Mouse (Mus musculus): Measurements from ENCODE around the gene Chd6. TPM values are rescaled to one million over a fixed set of nuclear protein-coding genes. Genes with fewer than 3 reads are reported as not detected.

Gene Chd6
- polyA plus RNA-seq, 2 experiments from 2014 or later, result 22.1 to 25.2 TPM

- ATAC-seq, result no peak
Observed at GRCm38 (mm10) chr2:160925203-160925602, 183.7 kb downstream of the Chd6 start.

DNA sequence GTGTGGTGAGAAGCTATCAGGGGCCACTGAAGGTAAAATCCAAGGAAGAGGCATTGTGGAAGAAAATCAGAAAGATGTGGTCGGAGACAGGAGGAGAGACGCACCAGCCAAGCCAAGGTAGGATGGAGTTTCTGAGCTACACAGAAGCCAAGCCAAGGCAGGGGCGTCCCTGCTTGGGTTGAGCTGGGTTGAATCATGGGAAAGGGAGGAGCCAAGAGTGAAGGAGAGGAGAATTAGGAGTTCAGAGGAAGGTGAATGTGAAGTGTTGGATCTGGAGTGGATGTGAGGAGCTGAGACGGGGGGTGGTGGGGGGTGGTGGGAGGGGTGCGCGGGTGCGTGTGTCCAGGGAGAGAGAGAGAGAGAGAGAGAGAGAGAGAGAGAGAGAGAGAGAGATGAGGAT is 187.6 kb downstream of the Chd6 start:
- no peak for ATAC-seq

- no peak for ATAC-seq
Observed at GRCm38 (mm10) chr2:160918930-160919215, 190.0 kb downstream of the Chd6 start.

DNA sequence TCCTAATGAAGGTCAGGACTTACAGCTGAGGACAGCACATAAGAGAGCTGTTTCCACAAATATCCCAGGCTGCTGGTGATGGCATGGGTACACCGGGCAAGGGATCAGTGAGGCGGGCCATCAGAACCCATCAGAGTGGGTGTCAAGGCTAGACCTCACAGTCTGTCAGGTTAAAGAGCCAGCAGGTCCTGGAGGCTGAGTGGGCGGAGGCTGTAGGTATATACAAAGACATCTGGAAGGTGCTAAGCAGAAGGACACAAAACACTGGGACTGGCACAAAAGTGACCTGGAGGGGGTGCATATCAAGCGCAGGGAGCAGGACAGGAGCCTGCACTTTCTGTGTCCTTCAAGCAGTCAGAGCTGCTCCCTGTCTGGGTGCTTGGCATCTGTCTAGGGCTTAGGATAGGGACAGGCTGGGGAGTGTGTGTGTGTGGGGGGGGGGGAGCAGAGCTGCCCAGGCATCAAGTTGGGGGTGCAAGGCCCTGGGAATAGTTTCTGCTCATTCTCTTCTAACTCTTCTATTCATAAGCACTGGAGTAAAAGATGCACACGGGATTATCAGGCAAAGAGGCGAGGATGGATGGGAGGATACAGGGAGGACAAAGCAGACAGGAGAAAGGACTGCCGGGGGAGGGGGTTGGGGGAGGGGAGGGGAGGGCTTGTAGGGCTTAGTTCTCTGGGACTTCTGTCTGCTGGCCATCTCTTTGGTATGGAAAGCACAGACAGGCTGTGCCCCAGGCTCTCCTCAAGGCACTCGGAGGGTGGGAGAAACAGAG is 190.5 kb downstream of the Chd6 start:
- ATAC-seq, result no peak

GRCm38 (mm10) chr2:160917313-160917712 is 191.6 kb downstream of the Chd6 start:
- no peak for ATAC-seq

DNA sequence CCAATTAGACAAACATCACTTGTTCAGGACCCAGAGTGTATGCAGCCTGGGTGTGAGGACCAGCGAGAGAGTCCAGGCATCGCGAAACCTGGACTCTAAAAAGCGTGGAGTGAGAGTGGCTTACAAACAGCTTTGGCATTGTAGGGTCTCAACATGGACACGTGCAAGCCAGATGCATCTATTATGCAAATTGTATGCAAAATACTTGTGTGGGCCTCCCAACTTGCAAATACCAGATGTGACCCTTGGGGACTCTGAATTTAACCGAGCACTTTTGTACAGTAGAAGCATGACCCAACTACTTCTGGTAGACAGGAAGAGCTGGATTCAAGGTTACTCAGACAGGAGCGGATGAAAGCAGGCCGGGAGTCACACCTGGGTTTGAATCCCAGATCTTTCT is 192.2 kb downstream of the Chd6 start:
- ATAC-seq, result no peak

GRCm38 (mm10) chr2:160915821-160916610 is 192.9 kb downstream of the Chd6 start:
- no peak for ATAC-seq

DNA sequence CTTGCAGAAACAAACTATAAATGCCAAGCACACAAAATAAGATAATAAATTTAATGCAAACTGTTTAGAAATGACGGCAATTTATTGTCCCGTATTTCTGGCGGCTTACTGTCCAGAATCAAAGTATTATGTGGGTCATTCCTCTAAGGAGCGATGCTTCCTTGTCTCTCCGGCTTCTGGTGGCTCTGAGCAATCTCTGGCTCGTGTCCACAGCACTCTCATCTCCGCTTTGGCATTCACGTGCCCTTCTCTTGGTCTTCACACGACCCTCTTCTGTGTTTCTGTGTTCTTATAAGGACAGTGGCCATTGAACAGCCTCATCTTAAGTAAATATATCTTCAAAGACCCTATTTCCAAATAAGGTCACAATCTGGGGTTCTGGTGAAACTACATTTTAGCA is 194.2 kb downstream of the Chd6 start:
- no peak for ATAC-seq

GRCm38 (mm10) chr2:160912231-160912671 is 196.6 kb downstream of the Chd6 start, which contains the start of gene Emilin3:
Emilin3 (minus strand) TSS chr2:160912328.
- ATAC-seq, result no peak

- no peak for ATAC-seq
Observed at GRCm38 (mm10) chr2:160911558-160912201, 197.2 kb downstream of the Chd6 start.

- ATAC-seq, result no peak
Observed at GRCm38 (mm10) chr2:160910633-160911032, 198.2 kb downstream of the Chd6 start.

GRCm38 (mm10) chr2:160908607-160909006 is 200.3 kb downstream of the Chd6 start:
- no peak for ATAC-seq

DNA sequence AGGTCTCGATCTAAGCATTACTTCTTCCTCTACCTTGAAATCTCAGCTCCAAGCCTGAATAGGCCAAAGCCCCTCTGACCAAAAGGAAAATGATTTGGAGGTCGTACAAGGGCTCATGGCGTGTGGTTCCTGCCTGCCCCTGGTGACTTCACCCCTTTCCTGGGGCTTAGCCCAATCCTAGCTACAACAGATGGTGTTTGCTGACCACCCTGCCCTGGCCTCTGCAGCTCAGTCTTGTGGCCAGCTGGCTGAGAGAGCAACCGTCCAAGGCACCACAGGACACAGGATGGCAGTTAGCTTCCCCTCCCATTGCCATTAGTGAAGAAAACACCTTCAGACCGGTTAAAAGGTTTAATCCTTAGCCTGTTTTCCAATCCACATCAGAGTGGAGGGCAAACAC is 202.8 kb downstream of the Chd6 start:
- no peak for ATAC-seq

- no peak for ATAC-seq
Observed at GRCm38 (mm10) chr2:160905301-160905700, 203.6 kb downstream of the Chd6 start.

DNA sequence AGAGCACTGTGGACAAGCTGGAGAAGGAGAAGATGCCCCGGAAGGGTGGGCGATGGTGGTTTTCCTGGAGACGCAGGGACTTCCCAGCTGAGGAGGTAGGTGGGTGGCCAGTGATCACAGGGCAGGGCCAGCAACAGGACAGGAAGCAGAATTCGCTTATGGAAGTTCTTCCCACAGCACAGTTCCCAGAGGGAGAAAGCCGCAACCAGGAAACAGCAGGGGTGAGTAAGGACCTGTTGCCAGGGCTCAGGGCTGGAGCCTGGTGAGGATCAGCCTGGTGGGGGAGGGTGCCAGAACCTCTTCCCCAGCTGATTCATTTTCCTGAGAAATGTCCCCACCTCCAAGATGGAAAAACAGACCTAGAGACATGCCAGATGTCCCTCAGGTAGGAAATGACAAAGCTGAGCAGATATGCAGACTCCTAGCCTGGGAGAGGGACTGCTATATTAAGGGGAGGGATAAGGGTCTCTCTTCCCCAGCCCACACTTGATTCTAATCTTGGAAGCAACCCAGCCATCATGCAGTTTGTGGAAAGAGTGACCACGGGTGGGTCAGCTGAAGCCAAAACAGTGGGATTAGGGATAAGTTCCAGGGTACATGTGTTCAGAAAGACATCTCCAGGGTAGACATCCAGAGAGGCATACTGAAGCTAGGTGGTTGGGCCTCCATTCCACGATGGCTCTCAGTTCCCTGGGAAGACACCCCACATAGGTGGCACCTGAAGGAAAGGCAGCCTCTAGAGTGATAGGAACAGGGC is 207.0 kb downstream of the Chd6 start:
- ATAC-seq, result no peak

Other genes starting within 250 kb of the Chd6 start
- 1 to 10 TPM; 6.4 to 7.4 TPM for gene Zhx3, start 236.1 kb downstream of the Chd6 start, polyA plus RNA-seq (2017; shearing (Covaris generic))
- gene Lpin3, start 228.4 kb downstream of the Chd6 start, polyA plus RNA-seq (2017; shearing (Covaris generic)), result under 1 TPM; 0.37 to 0.45 TPM
- not detected for gene Emilin3, start 196.7 kb downstream of the Chd6 start, polyA plus RNA-seq (2017; shearing (Covaris generic))

All from activated CD4-positive, CD25-positive, alpha-beta regulatory T cell, adult 4 months (primary cell).